Mouse (Mus musculus) layer of hippocampus, adult 2 months (tissue): ENCODE results near the gene Elovl2. TPM values are rescaled to one million over a fixed set of nuclear protein-coding genes. Genes with fewer than 3 reads are reported as not detected.
"Not testable (repeated sequence)": the region's sequence is repeated elsewhere in the genome, so short reads cannot be mapped to it uniquely, and the experiment has no call there.

Experiments
- DNase-seq, 2 experiments: peaks; one replicate each; pipeline ENCODE4 v3.0.0; 2022; ENCODE audit warnings: low spot score in 2 of 2
- H3K27ac ChIP-seq: fragments of 200-600 bp; 2 replicates; pipeline ENCODE4 v1.8.1; 2022
- H3K4me3 ChIP-seq: fragments of 200-600 bp; 2 replicates; pipeline ENCODE4 v1.8.1; 2022; ENCODE audit warnings: mild to moderate bottlenecking
- CTCF ChIP-seq: fragments of 200-600 bp; conservative IDR thresholded peaks from 2 replicates; pipeline ENCODE4 v1.8.1; 2022; ENCODE audit warnings: antibody characterized with exemption, mild to moderate bottlenecking, moderate library complexity
- total RNA-seq, 2 experiments: library from RNA; stranded (reverse); gene quantifications; 2 replicates each; pipeline ENCODE4 v1.2.3; 2021

Elovl2 gene
- total RNA-seq, 2 experiments from 2014 or later, result 16.2 to 16.9 TPM

GRCm38 (mm10) chr13:41230256-41230655 is 10.1 kb upstream of the Elovl2 start:
- no peak overlapping the region for H3K27ac ChIP-seq
- no peak for DNase-seq
- H3K4me3 ChIP-seq, result no peak overlapping the region
- TF ChIP-seq CTCF, result no peak

- DNase-seq, result no peak
- Histone ChIP-seq H3K27ac (no peak overlapping the region), H3K4me3 (no peak overlapping the region)
- TF ChIP-seq CTCF, result no peak
Measured at GRCm38 (mm10) chr13:41228060-41228459, 7.9 kb upstream of the Elovl2 start.

DNA sequence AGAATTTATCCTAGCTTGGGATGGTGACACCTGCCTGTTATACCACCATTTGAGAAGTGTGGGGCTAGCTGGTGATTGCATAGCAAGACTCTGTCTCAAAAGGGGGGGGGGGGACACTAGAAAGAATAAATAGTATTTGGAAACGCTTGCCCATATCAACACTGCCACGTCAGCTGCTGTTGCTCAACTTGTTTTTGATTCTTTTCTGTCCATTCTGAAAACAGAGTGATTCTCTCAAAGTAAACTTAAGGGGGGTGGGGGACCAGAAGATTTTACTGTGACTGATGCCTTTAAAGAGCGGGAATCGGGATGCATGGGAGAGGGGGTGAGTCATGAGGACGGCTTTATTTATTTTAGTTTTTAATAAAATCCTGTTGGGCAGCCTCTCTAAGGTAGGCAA is 6.3 kb upstream of the Elovl2 start:
- no peak for TF ChIP-seq CTCF
- Histone ChIP-seq H3K4me3 (no peak overlapping the region), H3K27ac (no peak overlapping the region)
- DNase-seq, result no peak

- DNase-seq, result peak; percentile 15 to 23
- H3K27ac ChIP-seq, result peak overlapping the region; percentile 69
- no peak for TF ChIP-seq CTCF
- peak overlapping the region; percentile 54 for H3K4me3 ChIP-seq
Measured at GRCm38 (mm10) chr13:41219687-41220303, 410 bp downstream of the Elovl2 start.

DNA sequence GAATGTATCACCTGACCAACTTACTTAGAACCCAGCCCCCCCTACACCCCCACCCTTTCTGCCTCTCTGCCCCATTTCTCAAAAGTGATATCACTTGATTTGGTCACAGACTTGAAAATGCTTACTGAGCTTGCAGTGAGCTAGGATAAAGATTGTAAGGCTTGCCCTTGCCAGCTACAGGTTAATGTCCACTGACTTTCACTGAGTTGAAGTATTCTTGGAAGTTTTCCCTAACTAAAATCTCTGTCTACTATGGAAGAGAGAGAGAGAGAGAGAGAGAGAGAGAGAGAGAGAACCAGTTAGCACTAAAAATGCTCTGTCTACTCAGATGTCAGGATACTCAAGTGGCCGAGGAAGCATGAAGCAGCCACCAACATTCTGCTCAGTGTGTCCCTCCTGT is 1.1 kb downstream of the Elovl2 start:
- no peak for TF ChIP-seq CTCF
- no peak for DNase-seq
- Histone ChIP-seq H3K27ac (no peak overlapping the region), H3K4me3 (0 out of 2 replicates have a peak overlapping the region, but pooled peaks have one; percentile 22)

DNA sequence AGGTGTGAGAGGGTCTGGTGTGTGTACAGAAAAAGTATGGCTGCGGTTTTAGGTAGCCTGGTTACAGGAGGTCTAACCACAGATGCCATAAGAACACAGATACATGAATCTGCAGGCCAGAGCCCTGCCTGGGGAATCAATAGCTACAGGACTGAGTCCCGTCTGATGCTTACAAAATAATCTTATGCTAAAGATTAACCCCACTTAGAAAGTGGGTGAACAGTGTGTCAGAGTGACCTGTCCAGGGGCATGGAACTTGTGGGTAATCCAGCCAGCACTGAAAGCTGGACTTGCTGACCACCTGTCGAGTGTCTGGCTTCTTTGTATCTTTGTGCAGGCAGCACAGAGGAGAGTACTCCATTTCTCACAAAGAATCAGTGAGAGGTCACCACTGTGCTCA is 4.0 kb downstream of the Elovl2 start:
- Histone ChIP-seq H3K4me3 (no peak overlapping the region), H3K27ac (no peak overlapping the region)
- no peak for DNase-seq
- TF ChIP-seq CTCF, result no peak

DNA sequence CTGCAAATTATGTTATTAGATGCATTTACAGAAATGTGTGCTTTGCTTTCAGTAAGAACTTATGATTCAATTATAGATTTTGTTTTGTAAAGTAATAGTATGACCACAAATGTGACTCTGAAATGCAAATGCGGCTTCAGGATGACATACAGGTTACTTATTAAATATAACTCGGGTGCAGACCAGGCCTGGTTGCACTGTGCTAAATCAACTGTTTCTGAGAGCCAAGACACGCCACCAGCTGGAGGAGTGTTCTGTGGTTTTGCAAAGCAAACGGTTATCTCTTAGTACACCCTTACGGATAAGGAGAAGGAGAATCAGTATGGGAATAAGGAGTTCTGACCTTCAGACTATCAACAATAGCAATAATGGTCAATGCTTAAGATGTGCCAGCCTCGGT is 4.5 kb downstream of the Elovl2 start:
- Histone ChIP-seq H3K4me3 (no peak overlapping the region), H3K27ac (no peak overlapping the region)
- DNase-seq, result no peak
- TF ChIP-seq CTCF, result no peak

GRCm38 (mm10) chr13:41212558-41213322 is 7.5 kb downstream of the Elovl2 start:
- DNase-seq, result no peak
- no peak overlapping the region for H3K4me3 ChIP-seq
- no peak for TF ChIP-seq CTCF

DNA sequence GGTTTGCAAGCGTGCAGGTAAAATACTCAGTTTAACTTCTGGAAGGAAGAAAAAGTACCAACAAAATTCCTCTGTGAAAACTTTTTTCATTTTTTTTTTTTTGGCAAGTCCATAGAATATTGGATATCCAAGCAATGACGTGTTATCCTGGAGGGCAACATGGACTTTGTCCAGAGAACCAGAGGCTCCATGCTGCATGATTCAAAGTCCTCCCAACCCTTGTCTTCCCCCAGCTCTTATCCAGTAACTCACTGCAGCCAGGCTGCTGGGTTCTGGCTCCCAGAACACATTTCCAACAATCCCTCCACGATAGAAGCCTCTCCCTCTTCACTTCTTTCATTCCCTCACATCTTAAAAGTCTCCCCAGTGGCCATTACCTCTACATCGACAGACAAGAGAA is 8.9 kb downstream of the Elovl2 start:
- no peak for DNase-seq
- no peak for TF ChIP-seq CTCF
- H3K4me3 ChIP-seq, result no peak overlapping the region
- no peak overlapping the region for H3K27ac ChIP-seq

More at GRCm38 (mm10) chr13:41212558-41213322, 7.5 kb downstream of the Elovl2 start:
- H3K27ac ChIP-seq, result peak overlapping the region; percentile 36; the same call in 1 of the 2 replicates

DNA sequence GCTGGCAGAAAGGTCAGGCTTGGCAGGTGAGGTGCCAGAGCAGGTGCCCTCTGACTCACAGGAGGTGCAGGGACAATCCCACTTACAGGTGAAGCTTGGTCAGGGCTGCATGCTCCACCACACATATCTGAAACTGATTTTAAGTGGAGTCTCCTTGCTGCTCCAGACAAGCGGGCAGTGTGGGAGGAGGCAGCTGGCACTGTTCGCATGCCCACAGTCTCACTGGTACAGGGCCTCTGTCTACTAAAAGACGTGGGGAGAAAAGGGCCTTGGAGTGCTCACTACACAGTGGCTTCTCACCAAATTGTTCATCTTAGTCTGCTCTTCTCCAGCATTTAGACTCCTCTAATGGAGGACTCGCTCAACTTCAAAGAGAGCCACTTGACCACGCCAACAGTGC is 14.0 kb downstream of the Elovl2 start:
- DNase-seq, result peak; percentile 40 to 47
- peak overlapping the region; percentile 52 for H3K27ac ChIP-seq
- no peak for TF ChIP-seq CTCF
- no peak overlapping the region for H3K4me3 ChIP-seq

GRCm38 (mm10) chr13:41205568-41205967 is 14.6 kb downstream of the Elovl2 start:
- not testable (repeated sequence) for DNase-seq, H3K4me3 ChIP-seq
- 0 out of 2 replicates have a peak overlapping the region, but pooled peaks have one; percentile 52 for H3K27ac ChIP-seq

DNA sequence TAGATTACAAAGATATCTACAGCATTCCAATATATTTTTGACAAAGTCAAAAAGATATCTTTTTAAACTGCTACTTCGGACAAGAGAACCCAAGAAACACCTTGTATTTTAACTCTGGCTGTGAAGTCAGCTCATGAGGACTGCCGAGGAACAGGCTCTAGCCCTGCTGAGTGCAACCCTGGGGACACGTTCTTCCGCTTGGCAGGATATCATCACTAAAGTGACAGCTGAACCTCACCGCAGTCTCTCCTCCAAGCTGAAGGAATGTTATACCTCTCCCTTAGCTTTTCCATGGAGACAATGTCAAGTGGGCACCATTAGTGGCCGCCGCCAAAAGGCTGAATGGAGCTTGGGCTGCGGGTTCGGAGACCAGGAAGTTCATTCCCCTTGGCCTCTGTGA is 16.5 kb downstream of the Elovl2 start:
- no peak for DNase-seq
- no peak for TF ChIP-seq CTCF
- no peak overlapping the region for H3K4me3 ChIP-seq
- peak overlapping the region; percentile 74; the same call in 1 of the 2 replicates for H3K27ac ChIP-seq

DNA sequence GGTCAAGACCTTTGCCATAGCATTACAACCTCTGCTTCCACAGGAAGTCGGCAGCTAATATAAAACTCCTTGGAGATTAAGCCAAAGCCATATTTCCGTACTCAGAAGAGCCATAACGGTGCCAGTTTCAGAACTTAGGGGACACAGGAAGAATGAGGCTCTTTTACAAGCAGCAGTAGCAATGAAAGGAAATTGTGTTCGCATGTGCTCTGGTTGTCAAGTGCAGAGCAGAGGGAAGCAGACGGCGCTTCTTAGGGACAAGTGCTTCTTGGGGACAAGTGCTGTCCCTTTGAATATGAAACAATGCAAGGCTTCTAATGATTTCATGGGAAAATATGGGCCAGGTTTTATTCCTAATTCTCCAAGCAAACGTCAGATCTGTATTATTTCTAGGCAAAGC is 16.9 kb downstream of the Elovl2 start:
- Histone ChIP-seq H3K27ac (peak overlapping the region; percentile 74; the same call in 1 of the 2 replicates), H3K4me3 (no peak overlapping the region)
- TF ChIP-seq CTCF, result no peak
- peak; percentile 18 to 22 for DNase-seq

DNA sequence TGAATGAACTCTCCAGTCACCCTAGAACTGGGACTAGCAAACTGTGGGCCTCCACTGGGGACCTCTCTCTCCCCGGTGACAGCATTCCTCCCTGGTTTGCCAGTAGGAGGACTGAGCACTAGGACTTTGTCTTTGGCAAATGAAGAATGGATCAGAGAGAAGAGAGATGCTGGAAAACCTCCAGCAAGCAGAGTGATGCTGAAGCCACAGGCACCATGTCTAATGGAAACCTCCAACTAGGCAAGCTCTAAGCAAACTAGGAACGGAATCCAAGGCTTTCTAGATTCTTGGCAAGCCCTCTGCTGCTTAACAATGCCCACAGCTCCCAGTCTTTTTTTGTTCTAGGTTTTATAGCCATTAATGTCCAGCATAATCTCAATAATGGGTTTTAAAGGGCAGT is 19.3 kb downstream of the Elovl2 start:
- DNase-seq, result peak in 1 of 2 experiments; percentile 37
- peak overlapping the region; percentile 43; the same call in 1 of the 2 replicates for H3K27ac ChIP-seq
- TF ChIP-seq CTCF, result 0 out of 2 replicates have a peak, but pooled peaks have one; percentile 5
- H3K4me3 ChIP-seq, result no peak overlapping the region
